Comparison of ENCODE assay signal across 11 mouse cellular contexts in the genomic region with DNA sequence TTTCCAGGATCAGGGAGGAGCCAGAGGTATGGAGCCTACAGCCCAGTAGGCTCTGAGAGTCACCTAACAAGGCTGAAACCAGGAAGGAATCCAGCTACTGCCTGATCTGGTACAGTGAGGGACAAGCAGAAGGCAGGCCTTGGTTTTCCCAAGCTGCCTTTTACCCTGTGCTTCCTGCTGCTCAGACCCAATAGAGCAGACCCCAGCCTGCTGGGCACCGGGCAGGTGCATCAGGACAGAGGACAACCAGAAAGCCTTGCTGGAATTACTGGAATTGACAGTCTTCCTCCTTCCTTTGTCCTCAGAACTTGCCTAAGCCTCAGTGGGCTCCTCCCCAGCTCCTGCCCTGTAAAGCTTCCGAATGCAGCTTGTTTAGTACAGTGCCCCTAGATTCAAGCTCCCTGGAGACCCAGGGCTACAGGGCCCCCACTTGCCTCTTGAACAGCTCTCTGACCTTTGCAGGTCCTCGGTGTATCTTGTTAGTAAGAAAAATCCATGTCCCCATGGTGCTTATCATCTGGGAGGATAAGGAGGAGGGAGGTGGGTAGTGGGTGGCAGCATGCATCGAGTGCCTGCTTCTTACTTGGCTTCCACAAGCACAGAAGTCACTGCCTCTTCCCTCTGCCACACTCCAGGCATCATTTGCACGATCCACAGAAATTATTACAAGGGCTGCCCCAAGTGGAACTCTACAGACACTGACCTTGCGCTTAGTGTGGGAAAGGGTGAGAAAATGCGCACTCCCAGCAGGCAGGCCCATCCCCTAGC. TPM values are rescaled to one million over a fixed set of nuclear protein-coding genes. Genes with fewer than 3 reads are reported as not detected.
A peak's percentile ranks its signal among the peaks of the same experiment; 100 is the strongest.
DNase-seq lines count a peak whose midpoint lies in the region; ATAC-seq and TF ChIP-seq lines count a peak whose summit lies in the region.
"Had no signal": no experiment of that assay in that cellular context is flagged by ENCODE, and none has a peak within 500 bp of the region (broad histone marks: within the 10 kb centered on the region; RNA-seq: fewer than 3 reads in every experiment).

No protein-coding gene starts in this region.

- H3K4me1 ChIP-seq in heart, embryonic 15.5 days (replicated peaks): peaks cover 52% of the 10 kb centered on the region
- H3K4me1 ChIP-seq in neural tube, embryonic 13.5 days (replicated peaks): peaks cover 22% of the 10 kb centered on the region
- H3K4me1 ChIP-seq in limb, embryonic 14.5 days (ENCODE audit: control insufficient read depth, insufficient read depth, low read length): peaks cover 37% of the 10 kb centered on the region

- H3K4me3 ChIP-seq in heart, embryonic 15.5 days: no peak overlapping the region
- H3K4me3 ChIP-seq in neural tube, embryonic 13.5 days: no peak overlapping the region
- no peak overlapping the region for H3K4me3 ChIP-seq in limb, embryonic 14.5 days (replicated peaks; ENCODE audit: low read length)
- H3K4me3 ChIP-seq: liver, embryonic 15.5 days; neural tube, embryonic 12.5 days had no signal

- no peak for ATAC-seq in heart, embryonic 15.5 days (replicated peaks; ENCODE audit: insufficient number of reproducible peaks, insufficient read depth, low FRiP score, low read depth)
- ATAC-seq in neural tube, embryonic 13.5 days (ENCODE audit: low read depth): no peak
- ATAC-seq in limb, embryonic 14.5 days (ENCODE audit: low FRiP score, low read depth): no peak

- 31% methylated on average over 7 of the region's 7 CpGs for WGBS in heart, embryonic 15.5 days
- WGBS in neural tube, embryonic 13.5 days: 43% methylated on average over 7 of the region's 7 CpGs
- WGBS in limb, embryonic 14.5 days: 41% methylated on average over 7 of the region's 7 CpGs

- 0 out of 2 replicates have a peak overlapping the region, but pooled peaks have one; percentile 14 for H3K4me2 ChIP-seq in heart, embryonic 15.5 days
- H3K4me2 ChIP-seq in neural tube, embryonic 13.5 days: no peak overlapping the region
- no peak overlapping the region for H3K4me2 ChIP-seq in limb, embryonic 14.5 days (replicated peaks; ENCODE audit: low read depth, low read length, severe bottlenecking)
- H3K4me2 ChIP-seq: liver, embryonic 15.5 days; neural tube, embryonic 12.5 days had no signal

- H3K9me3 ChIP-seq in heart, embryonic 15.5 days (replicated peaks): no peaks in the 10 kb centered on the region
- no peaks in the 10 kb centered on the region for H3K9me3 ChIP-seq in neural tube, embryonic 13.5 days
- H3K9me3 ChIP-seq in limb, embryonic 14.5 days (ENCODE audit: control insufficient read depth, low read length): no peaks in the 10 kb centered on the region
- H3K9me3 ChIP-seq: liver, embryonic 15.5 days; neural tube, embryonic 12.5 days had no signal

- H3K27me3 ChIP-seq in heart, embryonic 15.5 days: no peaks in the 10 kb centered on the region
- no peaks in the 10 kb centered on the region for H3K27me3 ChIP-seq in neural tube, embryonic 13.5 days
- H3K27me3 ChIP-seq in limb, embryonic 14.5 days (ENCODE audit: control insufficient read depth, insufficient read depth, low read length): no peaks in the 10 kb centered on the region
- H3K27me3 ChIP-seq: neural tube, embryonic 12.5 days had no signal

- H3K9ac ChIP-seq in heart, embryonic 15.5 days: peak overlapping the region; percentile 15; the same call in 1 of the 2 replicates
- H3K9ac ChIP-seq in neural tube, embryonic 13.5 days: 0 out of 2 replicates have a peak overlapping the region, but pooled peaks have one; percentile 26
- no peak overlapping the region for H3K9ac ChIP-seq in limb, embryonic 14.5 days (ENCODE audit: low read depth, low read length, severe bottlenecking)
- H3K9ac ChIP-seq: liver, embryonic 15.5 days; neural tube, embryonic 12.5 days had no signal

- H3K27ac ChIP-seq in heart, embryonic 15.5 days: peak overlapping the region; percentile 65
- H3K27ac ChIP-seq in neural tube, embryonic 13.5 days (replicated peaks): peak overlapping the region; percentile 13; the same call in 1 of the 2 replicates
- peak overlapping the region; percentile 67 for H3K27ac ChIP-seq in limb, embryonic 14.5 days (replicated peaks; ENCODE audit: low read depth, low read length)
- H3K27ac ChIP-seq: liver, embryonic 15.5 days; neural tube, embryonic 12.5 days had no signal

- no peaks in the 10 kb centered on the region for H3K36me3 ChIP-seq in heart, embryonic 15.5 days
- H3K36me3 ChIP-seq in neural tube, embryonic 13.5 days: no peaks in the 10 kb centered on the region
- H3K36me3 ChIP-seq in limb, embryonic 14.5 days (ENCODE audit: control insufficient read depth, insufficient read depth, low read length): no peaks in the 10 kb centered on the region
- H3K36me3 ChIP-seq: liver, embryonic 15.5 days; neural tube, embryonic 12.5 days had no signal

- no peak for TF ChIP-seq POLR2A in limb, embryonic 14.5 days (IDR thresholded peaks at IDR 0.05; ENCODE audit: borderline replicate concordance, extremely low read depth, insufficient read depth, insufficient read length)

- no peak for DNase-seq in heart, postnatal 4 days
- no peak for DNase-seq in neural tube, embryonic 10.5 days (ENCODE audit: extremely low spot score, low spot score)
- no peak for DNase-seq in limb, embryonic 14.5 days (ENCODE audit: low spot score)
- no peak for DNase-seq in yolk sac, embryonic 10.5 days (ENCODE audit: low spot score)
- no peak for DNase-seq in thymus, postnatal 4 days
- no peak for DNase-seq in gastrocnemius, adult 8-10 months (ENCODE audit: low spot score in 2 of 2)
- DNase-seq: thymus, postnatal 36 days had no signal

RNA-seq across cellular contexts. Expression of a gene that starts 17.2 kb away (rescaled TPM):
- 54.1 and 68.7 TPM in 2 replicates for polyA plus RNA-seq in heart, embryonic 15.5 days (2015; fragmentation: Nextera tagmentation; extraction: Ambion mirVana)
- 100 to 1,000 TPM in 1 of 2 experiments, 10 to 100 TPM in 1; 90.0 to 105 TPM for total RNA-seq in heart, postnatal 4 days (2021)
- 127 and 134 TPM in 2 replicates for polyA plus RNA-seq in neural tube, embryonic 13.5 days (2015; fragmentation: Nextera tagmentation; extraction: Ambion mirVana)
- 48.1 and 58.9 TPM in 2 replicates for polyA plus RNA-seq in limb, embryonic 14.5 days (2012; rRNA removed)
- polyA plus RNA-seq in limb, embryonic 14.5 days (2014; fragmentation: Nextera tagmentation; extraction: Ambion mirVana): 76.7 and 80.4 TPM in 2 replicates
- total RNA-seq in gastrocnemius, adult 8-10 months (2022): 10 to 100 TPM; 20.0 to 46.7 (median 32.8) TPM

RNA-seq across cellular contexts. Expression of a gene that starts 18.5 kb away (rescaled TPM):
- polyA plus RNA-seq in heart, embryonic 15.5 days (2015; fragmentation: Nextera tagmentation; extraction: Ambion mirVana): 3.7 and 4.2 TPM in 2 replicates
- total RNA-seq in heart, postnatal 4 days (2021): 1 to 10 TPM; 4.7 to 5.2 TPM
- polyA plus RNA-seq in neural tube, embryonic 13.5 days (2015; fragmentation: Nextera tagmentation; extraction: Ambion mirVana): 17.8 and 18.5 TPM in 2 replicates
- 4.4 and 4.6 TPM in 2 replicates for polyA plus RNA-seq in limb, embryonic 14.5 days (2012; rRNA removed)
- 4.4 and 5.2 TPM in 2 replicates for polyA plus RNA-seq in limb, embryonic 14.5 days (2014; fragmentation: Nextera tagmentation; extraction: Ambion mirVana)
- total RNA-seq in gastrocnemius, adult 8-10 months (2022): 1 to 10 TPM; 1.0 to 2.3 (median 1.6) TPM

Comparison
In these comparisons a context has a peak if more than half of its experiments do, and no peak if none do; other contexts are left out.
1. H3K27ac ChIP-seq: peak in every context shown above with its lines; median percentile 67 in limb, embryonic 14.5 days; 65 in heart, embryonic 15.5 days; 13 in neural tube, embryonic 13.5 days.